Mouse (Mus musculus) midbrain, postnatal 0 days (tissue): Measurements from ENCODE around the gene Scnn1a. TPM values are rescaled to one million over a fixed set of nuclear protein-coding genes. Genes with fewer than 3 reads are reported as not detected.
"Not testable (repeated sequence)": the region's sequence is repeated elsewhere in the genome, so short reads cannot be mapped to it uniquely, and the experiment has no call there.

Source experiments
- ATAC-seq: fragments of 200-750 bp; cut with Nextera tagmentation; 2 replicates; pipeline ENCODE4 v1.8.0; 2017; ENCODE audit warnings: moderate number of reproducible peaks, mild to moderate bottlenecking, moderate TSS enrichment, moderate library complexity; ENCODE audit not compliant: low FRiP score
- DNase-seq: peaks from one replicate; pipeline ENCODE4 v3.0.0-alpha.2; 2015; ENCODE audit warnings: low spot score
- H3K27ac ChIP-seq: fragments of 300-500 bp; sonication (generic); 2 replicates; pipeline ENCODE4 v1.5.1; 2014; ENCODE audit warnings: low read depth, mild to moderate bottlenecking, low read length, mixed read lengths
- H3K27me3 ChIP-seq: fragments of 300-500 bp; sonication (generic); 2 replicates; pipeline ENCODE4 v1.6.1; 2014; ENCODE audit warnings: low read length, control low read depth, mixed read lengths; ENCODE audit not compliant: insufficient read depth
- H3K36me3 ChIP-seq: fragments of 300-500 bp; sonication (generic); 2 replicates; pipeline ENCODE4 v1.6.1; 2014; ENCODE audit warnings: low read length, control low read depth, mixed read lengths; ENCODE audit not compliant: insufficient read depth
- H3K4me1 ChIP-seq: fragments of 300-500 bp; sonication (generic); 2 replicates; pipeline ENCODE4 v1.6.1; 2014; ENCODE audit warnings: mild to moderate bottlenecking, control low read depth, antibody characterized with exemption, low read length, mixed read lengths; ENCODE audit not compliant: insufficient read depth
- H3K4me2 ChIP-seq: fragments of 300-500 bp; sonication (generic); 2 replicates; pipeline ENCODE4 v1.6.1; 2014; ENCODE audit warnings: low read depth, mild to moderate bottlenecking, low read length, mixed read lengths; ENCODE audit not compliant: poor library complexity, severe bottlenecking
- H3K4me3 ChIP-seq: fragments of 300-500 bp; sonication (generic); 2 replicates; pipeline ENCODE4 v1.5.1; 2014; ENCODE audit warnings: low read depth, mild to moderate bottlenecking, low read length, moderate library complexity
- H3K9ac ChIP-seq: fragments of 300-500 bp; sonication (generic); replicated peaks from 2 replicates; pipeline ENCODE4 v1.6.1; 2014; ENCODE audit warnings: mild to moderate bottlenecking, low read length, moderate library complexity, mixed read lengths; ENCODE audit not compliant: poor library complexity, severe bottlenecking
- H3K9me3 ChIP-seq: fragments of 300-500 bp; sonication (generic); 2 replicates; pipeline ENCODE4 v1.6.1; 2016; ENCODE audit warnings: low read length, control low read depth
- CTCF ChIP-seq: IDR thresholded peaks from 2 replicates; pipeline ENCODE4 v1.5.1; 2016; ENCODE audit warnings: antibody characterized with exemption, mild to moderate bottlenecking
- WGBS: fragments of 180-500 bp; shearing (Covaris S2); extraction: QIAGEN DNeasy Blood & Tissue Kit; methylation state at CpG from one replicate; pipeline ENCODE4 v1.1.7; 2014; 5-methylcytosine and 5-hydroxymethylcytosine counted together
- polyA plus RNA-seq: library from polyadenylated mRNA; unstranded; fragments of >200 nt; fragmentation: Nextera tagmentation; extraction: Ambion mirVana; gene quantifications from 2 replicates; pipeline ENCODE4 v1.2.1, GENCODE M21; 2015
- total RNA-seq: library from RNA; depleted of rRNA; stranded (reverse); fragments of >200 nt; gene quantifications from 2 replicates; pipeline ENCODE4 v1.2.3, GENCODE M21; 2014

Scnn1a gene
- total and polyA plus RNA-seq, 2 experiments from 2014 or later, result 1.5 to 1.8 TPM

- TF ChIP-seq CTCF, result no peak
- H3K9me3 ChIP-seq, result no peaks in the 10 kb centered on the region
- ATAC-seq, result no peak
- H3K9ac ChIP-seq, result no peak overlapping the region
- DNase-seq, result no peak
- no peak overlapping the region for H3K4me2 ChIP-seq
- H3K27ac ChIP-seq, result no peak overlapping the region
- H3K4me3 ChIP-seq, result no peak overlapping the region
- H3K4me1 ChIP-seq, result no peaks in the 10 kb centered on the region
- 89% methylated on average over 7 of the region's 7 CpGs for WGBS
- no peaks in the 10 kb centered on the region for H3K36me3 ChIP-seq
- H3K27me3 ChIP-seq, result no peaks in the 10 kb centered on the region
These were observed 28.2 kb upstream of the Scnn1a start for GRCm38 (mm10) chr6:125292256-125292655.

GRCm38 (mm10) chr6:125294049-125294448 lies 26.4 kb upstream of the Scnn1a start:
- WGBS, result 86% methylated on average over 4 of the region's 4 CpGs
- Histone ChIP-seq H3K27ac (no peak overlapping the region), H3K27me3 (no peaks in the 10 kb centered on the region), H3K4me1 (no peaks in the 10 kb centered on the region), H3K9me3 (no peaks in the 10 kb centered on the region), H3K9ac (no peak overlapping the region), H3K4me3 (no peak overlapping the region), H3K4me2 (no peak overlapping the region), H3K36me3 (no peaks in the 10 kb centered on the region)
- no peak for TF ChIP-seq CTCF
- ATAC-seq (no peak), DNase-seq (no peak)

- H3K27ac ChIP-seq, result no peak overlapping the region
- no peaks in the 10 kb centered on the region for H3K36me3 ChIP-seq
- WGBS, result 74% methylated on average over 5 of the region's 5 CpGs
- DNase-seq (no peak), ATAC-seq (no peak)
- H3K4me3 ChIP-seq, result no peak overlapping the region
- H3K27me3 ChIP-seq, result no peaks in the 10 kb centered on the region
- no peak overlapping the region for H3K9ac ChIP-seq
- H3K9me3 ChIP-seq, result no peaks in the 10 kb centered on the region
- H3K4me2 ChIP-seq, result no peak overlapping the region
- H3K4me1 ChIP-seq, result no peaks in the 10 kb centered on the region
- TF ChIP-seq CTCF, result no peak
These were observed 23.2 kb upstream of the Scnn1a start for GRCm38 (mm10) chr6:125297149-125297820.

- Histone ChIP-seq H3K27ac (no peak overlapping the region), H3K9ac (no peak overlapping the region), H3K36me3 (no peaks in the 10 kb centered on the region), H3K4me2 (no peak overlapping the region), H3K4me3 (no peak overlapping the region), H3K9me3 (no peaks in the 10 kb centered on the region), H3K27me3 (no peaks in the 10 kb centered on the region), H3K4me1 (no peaks in the 10 kb centered on the region)
- 64% methylated on average over 1 of the region's 1 CpGs for WGBS
- TF ChIP-seq CTCF, result no peak
- DNase-seq (no peak), ATAC-seq (no peak)
These were observed 19.5 kb upstream of the Scnn1a start for GRCm38 (mm10) chr6:125300982-125301381.

GRCm38 (mm10) chr6:125302231-125302982 lies 18.1 kb upstream of the Scnn1a start:
- H3K27me3 ChIP-seq, result no peaks in the 10 kb centered on the region
- ATAC-seq, result no peak
- no peak overlapping the region for H3K27ac ChIP-seq
- WGBS, result 85% methylated on average over 24 of the region's 24 CpGs
- no peaks in the 10 kb centered on the region for H3K4me1 ChIP-seq
- no peak overlapping the region for H3K9ac ChIP-seq
- no peak overlapping the region for H3K4me3 ChIP-seq
- no peak overlapping the region for H3K4me2 ChIP-seq
- TF ChIP-seq CTCF, result no peak
- H3K36me3 ChIP-seq, result no peaks in the 10 kb centered on the region
- H3K9me3 ChIP-seq, result no peaks in the 10 kb centered on the region
- DNase-seq, result no peak

GRCm38 (mm10) chr6:125303242-125303641 lies 17.2 kb upstream of the Scnn1a start:
- peak; percentile 53 for DNase-seq
- H3K4me2 ChIP-seq, result no peak overlapping the region
- no peak for TF ChIP-seq CTCF
- 63% methylated on average over 4 of the region's 4 CpGs for WGBS
- no peak overlapping the region for H3K4me3 ChIP-seq
- no peaks in the 10 kb centered on the region for H3K36me3 ChIP-seq
- no peak for ATAC-seq
- H3K27me3 ChIP-seq, result no peaks in the 10 kb centered on the region
- H3K9me3 ChIP-seq, result no peaks in the 10 kb centered on the region
- no peak overlapping the region for H3K9ac ChIP-seq
- H3K27ac ChIP-seq, result no peak overlapping the region
- no peaks in the 10 kb centered on the region for H3K4me1 ChIP-seq

- not testable (repeated sequence) for H3K4me3 ChIP-seq, H3K9ac ChIP-seq, H3K36me3 ChIP-seq, DNase-seq, H3K27me3 ChIP-seq, H3K27ac ChIP-seq, H3K4me1 ChIP-seq, H3K9me3 ChIP-seq, ATAC-seq, H3K4me2 ChIP-seq
- WGBS, result 89% methylated on average over 7 of the region's 7 CpGs
These were observed 16.1 kb upstream of the Scnn1a start for GRCm38 (mm10) chr6:125304408-125304807.
